Mouse (Mus musculus): ENCODE measurements at regions not wholly inside any gene's neighbourhood (a gene's known extent, or its start where the extent isn't known, plus 50 kb on each side); places are given as distances from the start of the nearest gene placed in this dataset.
"Not testable (repeated sequence)": the region's sequence is repeated elsewhere in the genome, so short reads cannot be mapped to it uniquely, and the experiment has no call there.

DNA sequence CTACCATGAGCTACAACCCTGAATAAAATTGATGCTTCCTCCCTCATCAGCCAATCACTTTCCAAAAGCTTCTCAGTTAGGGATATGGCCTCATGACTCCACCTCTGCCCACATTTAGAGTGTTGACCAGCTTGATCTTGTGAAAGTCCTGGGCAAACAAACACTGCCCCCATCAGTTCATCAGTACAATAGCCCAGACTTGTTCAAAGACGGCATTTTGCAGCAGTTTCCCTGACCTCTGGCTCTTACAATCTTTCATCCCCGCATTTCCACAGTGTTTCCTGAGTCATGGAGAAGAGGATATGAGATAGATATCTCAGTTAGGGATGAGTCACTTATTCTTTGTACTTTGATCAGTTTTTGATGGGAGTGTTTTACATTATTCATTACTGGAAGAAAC, 203.5 kb upstream of the Asrgl1 start:
- not testable (repeated sequence) for ATAC-seq (ENCODE audit: poor library complexity, severe bottlenecking)

DNA sequence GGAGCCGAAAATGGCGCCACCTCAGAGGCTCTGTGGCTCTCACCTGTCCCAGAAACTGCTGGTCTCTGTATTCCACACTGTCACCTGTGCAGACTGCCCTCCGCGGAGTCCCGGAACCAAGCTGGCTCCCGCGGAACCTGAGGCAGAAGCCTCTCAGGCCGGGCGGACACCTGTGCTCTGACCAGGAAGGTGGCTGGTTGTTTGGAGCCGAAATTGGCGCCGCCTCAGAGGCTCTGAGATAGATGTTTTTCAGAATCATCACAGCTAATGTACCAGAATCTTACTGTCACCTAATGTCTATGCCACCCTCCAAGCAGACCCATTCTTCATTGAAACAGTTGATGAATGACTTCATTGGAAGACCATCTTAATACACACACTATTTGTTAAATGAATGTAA, 202.0 kb upstream of the Asrgl1 start:
- ATAC-seq (ENCODE audit: poor library complexity, severe bottlenecking): not testable (repeated sequence)

DNA sequence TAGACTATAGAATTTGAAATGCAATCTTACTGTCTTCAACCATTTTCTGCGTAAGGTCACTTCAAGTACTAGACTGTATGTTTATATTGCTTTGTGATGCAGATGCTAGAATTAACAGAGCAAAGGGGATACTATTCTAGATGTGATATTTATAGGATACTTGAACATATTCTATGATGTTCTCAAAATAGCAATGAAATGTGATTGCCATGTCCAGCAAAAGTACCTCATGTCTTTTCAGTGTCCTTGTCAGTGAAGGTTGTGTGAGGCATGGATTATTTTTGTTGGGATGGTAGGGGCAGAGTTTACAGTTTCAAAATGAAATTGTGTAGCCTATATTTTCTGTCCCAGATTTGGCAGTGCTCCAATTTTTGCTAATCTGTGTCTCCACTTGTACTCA, 182.5 kb upstream of the Asrgl1 start:
- not testable (repeated sequence) for ATAC-seq (ENCODE audit: poor library complexity, severe bottlenecking)

DNA sequence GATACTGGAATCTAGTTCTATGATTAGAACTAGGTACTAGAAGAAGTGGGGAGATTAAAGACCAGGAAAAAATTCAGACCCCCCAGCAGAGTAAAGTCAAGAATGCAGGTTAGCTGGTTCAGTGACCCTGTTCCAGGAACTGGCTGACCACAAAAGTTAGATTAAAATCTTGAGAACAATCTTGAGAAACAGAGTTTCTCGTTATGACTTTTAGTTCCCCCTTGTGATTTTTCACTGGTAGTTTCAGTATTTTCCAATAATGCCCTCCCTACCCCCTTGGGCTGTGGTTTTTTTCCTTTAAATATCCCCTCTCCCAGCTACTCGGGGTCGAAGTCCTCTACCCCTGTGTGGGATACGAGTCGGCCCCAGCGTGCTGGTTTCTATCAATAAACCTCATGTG, 180.7 kb upstream of the Asrgl1 start:
- ATAC-seq (ENCODE audit: poor library complexity, severe bottlenecking): not testable (repeated sequence)

DNA sequence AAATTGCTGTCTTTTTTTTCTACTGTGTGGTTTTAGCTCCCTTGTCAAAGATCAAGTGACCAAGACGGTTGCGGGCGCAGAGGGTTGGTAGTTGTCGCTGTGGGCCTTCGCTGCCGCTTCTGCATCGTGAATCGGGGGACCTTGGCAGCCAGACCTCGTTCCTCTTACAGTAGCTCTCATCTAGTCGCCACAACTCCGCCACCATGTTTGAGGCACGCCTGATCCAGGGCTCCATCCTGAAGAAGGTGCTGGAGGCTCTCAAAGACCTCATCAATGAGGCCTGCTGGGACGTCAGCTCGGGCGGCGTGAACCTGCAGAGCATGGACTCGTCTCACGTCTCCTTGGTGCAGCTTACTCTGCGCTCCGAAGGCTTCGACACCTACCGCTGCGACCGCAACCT, 147.7 kb upstream of the Asrgl1 start:
- peak; percentile 100 for ATAC-seq (ENCODE audit: poor library complexity, severe bottlenecking)

DNA sequence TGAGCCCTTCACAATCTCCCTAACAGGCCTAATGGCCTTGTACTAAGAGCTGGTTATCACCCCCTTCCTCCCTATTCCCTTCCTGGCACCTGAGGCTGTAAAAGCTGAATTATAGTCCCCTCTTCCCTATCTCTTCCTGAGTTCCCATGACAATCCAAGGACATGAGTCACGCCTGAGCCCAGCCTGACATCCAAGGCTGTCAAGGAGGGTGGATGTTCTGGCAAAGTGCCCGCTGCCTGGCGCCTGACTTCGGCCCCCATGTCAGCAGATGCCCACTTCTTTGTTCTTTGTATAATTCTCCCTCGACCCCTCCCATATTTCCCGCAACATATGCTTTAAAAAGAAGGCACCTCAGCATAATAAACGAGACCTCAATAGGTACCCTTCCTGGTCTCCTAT, 99.2 kb upstream of the Asrgl1 start:
- ATAC-seq (ENCODE audit: poor library complexity, severe bottlenecking): not testable (repeated sequence)

All from megakaryocyte, adult 5-6 weeks (primary cell).